ENCODE assay signal across 8 mouse cellular contexts in genomic region chr5:32857781-32858220, GRCm38 (mm10). TPM values are rescaled to one million over a fixed set of nuclear protein-coding genes. Genes with fewer than 3 reads are reported as not detected.
DNase-seq lines count a peak whose midpoint lies in the region; ATAC-seq and TF ChIP-seq lines count a peak whose summit lies in the region.

No protein-coding gene starts in this region.

- intact Hi-C loops in heart, postnatal 10 days (cut with DNase I): no loop called here

- H3K27me3 ChIP-seq in forebrain, embryonic 10.5 days (ENCODE audit: poor library complexity, severe bottlenecking): no peaks in the 10 kb centered on the region
- H3K27me3 ChIP-seq in liver, embryonic 15.5 days: no peaks in the 10 kb centered on the region
- no peaks in the 10 kb centered on the region for H3K27me3 ChIP-seq in neural tube, embryonic 15.5 days (replicated peaks)

- ATAC-seq in liver, embryonic 15.5 days (ENCODE audit: insufficient read depth): no peak
- no peak; the same call in 1 of the 2 replicates for ATAC-seq in neural tube, embryonic 15.5 days (ENCODE audit: low FRiP score)

- DNase-seq in ES-E14 (ENCODE audit: low read depth, low spot score): peak; percentile 37
- peak; percentile 42 for DNase-seq in brain, embryonic 18.5 days (ENCODE audit: low read depth, low spot score)
- peak; percentile 35 for DNase-seq in forebrain, embryonic 10.5 days (ENCODE audit: extremely low spot score, low spot score)
- peak; percentile 46 to 65 for DNase-seq in heart, postnatal 10 days
- peak; percentile 51 for DNase-seq in large intestine, adult 2 months (ENCODE audit: low read depth, low spot score)
- DNase-seq in urinary bladder, postnatal 36 days (ENCODE audit: low spot score in 2 of 2): peak; percentile 33 to 43

- H3K4me2 ChIP-seq in liver, embryonic 15.5 days: peak overlapping the region; percentile 69
- H3K4me2 ChIP-seq in neural tube, embryonic 15.5 days: peak overlapping the region; percentile 57

- no peaks in the 10 kb centered on the region for H3K9me3 ChIP-seq in ES-E14 (ENCODE audit: control insufficient read depth, insufficient read depth, low read depth, low read length)
- no peaks in the 10 kb centered on the region for H3K9me3 ChIP-seq in forebrain, embryonic 10.5 days
- no peaks in the 10 kb centered on the region for H3K9me3 ChIP-seq in liver, embryonic 15.5 days (replicated peaks)
- no peaks in the 10 kb centered on the region for H3K9me3 ChIP-seq in neural tube, embryonic 15.5 days (replicated peaks)

- H3K36me3 ChIP-seq in ES-E14 (ENCODE audit: control insufficient read depth, insufficient read depth, low read length, poor library complexity, severe bottlenecking): no peaks in the 10 kb centered on the region
- H3K36me3 ChIP-seq in forebrain, embryonic 10.5 days (replicated peaks): no peaks in the 10 kb centered on the region
- no peaks in the 10 kb centered on the region for H3K36me3 ChIP-seq in liver, embryonic 15.5 days (replicated peaks)
- no peaks in the 10 kb centered on the region for H3K36me3 ChIP-seq in neural tube, embryonic 15.5 days

- in situ Hi-C loops in ES-E14 (cut with MboI; ENCODE audit: low sequenced_read_pairs in 2 of 2, unreplicated experiment in 2 of 2): no loop called here

- WGBS in forebrain, embryonic 10.5 days: 6% methylated on average over 6 of the region's 6 CpGs
- 2% methylated on average over 6 of the region's 6 CpGs for WGBS in large intestine, adult 2 months
- 2% methylated on average over 6 of the region's 6 CpGs for WGBS in liver, embryonic 15.5 days (ENCODE audit: insufficient replicate concordance)
- WGBS in neural tube, embryonic 15.5 days: 2% methylated on average over 6 of the region's 6 CpGs

- no peak overlapping the region; the same call in 1 of the 2 replicates for H3K27ac ChIP-seq in ES-E14 (ENCODE audit: insufficient read depth, low read depth, low read length, poor library complexity, severe bottlenecking)
- H3K27ac ChIP-seq in forebrain, embryonic 10.5 days: peak overlapping the region; percentile 88
- no peak overlapping the region; the same call in 1 of the 2 replicates for H3K27ac ChIP-seq in liver, embryonic 15.5 days (replicated peaks)
- peak overlapping the region; percentile 78 for H3K27ac ChIP-seq in neural tube, embryonic 15.5 days (replicated peaks)

- peak overlapping the region; percentile 68 to 78 for H3K4me3 ChIP-seq in ES-E14 (ENCODE audit: insufficient read depth in 1 of 2, low read depth in 1 of 2, low read length in 2 of 2, poor library complexity in 1 of 2, severe bottlenecking in 1 of 2)
- H3K4me3 ChIP-seq in forebrain, embryonic 10.5 days: peak overlapping the region; percentile 56
- H3K4me3 ChIP-seq in liver, embryonic 15.5 days (replicated peaks): peak overlapping the region; percentile 59
- H3K4me3 ChIP-seq in neural tube, embryonic 15.5 days (replicated peaks): peak overlapping the region; percentile 47

- H3K4me1 ChIP-seq in ES-E14 (ENCODE audit: control insufficient read depth in 2 of 2, insufficient read depth in 2 of 2, low read length in 2 of 2, poor library complexity in 1 of 2): peaks cover 2 to 6% of the 10 kb centered on the region in 2 experiments; a peak in 2 of 4 replicates
- peaks cover 24% of the 10 kb centered on the region for H3K4me1 ChIP-seq in forebrain, embryonic 10.5 days
- H3K4me1 ChIP-seq in liver, embryonic 15.5 days (replicated peaks): peaks cover 42% of the 10 kb centered on the region
- H3K4me1 ChIP-seq in neural tube, embryonic 15.5 days: peaks cover 11% of the 10 kb centered on the region

- peak overlapping the region; percentile 78; the same call in 1 of the 2 replicates for H3K9ac ChIP-seq in ES-E14 (ENCODE audit: insufficient read depth, low read depth, low read length, poor library complexity, severe bottlenecking)
- peak overlapping the region; percentile 39; the same call in 1 of the 2 replicates for H3K9ac ChIP-seq in liver, embryonic 15.5 days
- peak overlapping the region; percentile 53 for H3K9ac ChIP-seq in neural tube, embryonic 15.5 days (replicated peaks)

TF ChIP-seq in ES-E14, 5 proteins besides CTCF, POLR2A, EP300 and RAD21:
- TF ChIP-seq CHD2 (IDR thresholded peaks at IDR 0.05; ENCODE audit: low read depth, low read length): no peak
- TF ChIP-seq ZC3H11A (IDR thresholded peaks at IDR 0.05; ENCODE audit: borderline replicate concordance, low read depth, low read length): no peak
- no peak for TF ChIP-seq MAFK (IDR thresholded peaks at IDR 0.05; ENCODE audit: insufficient read depth, low read depth, low read length)
- peak; percentile 89 for TF ChIP-seq ZNF384 (IDR thresholded peaks at IDR 0.05; ENCODE audit: low read depth, low read length)
- TF ChIP-seq HCFC1 (IDR thresholded peaks at IDR 0.05; ENCODE audit: borderline replicate concordance, insufficient read depth, low read length): peak; percentile 92
TF ChIP-seq in ES-E14: peak in this region for 2.

RNA-seq across cellular contexts. Expression of gene Prr14l, which starts 3.7 kb away (rescaled TPM):
- total RNA-seq in ES-E14 (2012; rRNA removed): 21.9 and 23.1 TPM in 2 replicates
- polyA plus RNA-seq in forebrain, embryonic 10.5 days (2016; fragmentation: Nextera tagmentation; extraction: Ambion mirVana): 17.2 and 20.3 TPM in 2 replicates
- total RNA-seq in heart, postnatal 10 days (2021): 10 to 100 TPM; 13.7 to 14.1 TPM
- 4.2 and 10.1 TPM in 2 replicates for polyA plus RNA-seq in large intestine, adult 2 months (2012; rRNA removed)
- 6.8 and 7.2 TPM in 2 replicates for polyA plus RNA-seq in liver, embryonic 15.5 days (2015; fragmentation: Nextera tagmentation; extraction: Ambion mirVana)
- 9.6 and 10.2 TPM in 2 replicates for polyA plus RNA-seq in neural tube, embryonic 15.5 days (2015; fragmentation: Nextera tagmentation; extraction: Ambion mirVana)

RNA-seq across cellular contexts. Expression of gene Depdc5, which starts 5.7 kb away (rescaled TPM):
- total RNA-seq in ES-E14 (2012; rRNA removed): 27.2 and 27.5 TPM in 2 replicates
- polyA plus RNA-seq in forebrain, embryonic 10.5 days (2016; fragmentation: Nextera tagmentation; extraction: Ambion mirVana): 37.2 and 39.9 TPM in 2 replicates
- 10 to 100 TPM; 21.5 to 22.0 TPM for total RNA-seq in heart, postnatal 10 days (2021)
- polyA plus RNA-seq in large intestine, adult 2 months (2012; rRNA removed): 8.8 and 10.6 TPM in 2 replicates
- polyA plus RNA-seq in liver, embryonic 15.5 days (2015; fragmentation: Nextera tagmentation; extraction: Ambion mirVana): 6.4 and 8.0 TPM in 2 replicates
- 24.9 and 25.4 TPM in 2 replicates for polyA plus RNA-seq in neural tube, embryonic 15.5 days (2015; fragmentation: Nextera tagmentation; extraction: Ambion mirVana)

RNA-seq across cellular contexts. Expression of gene Gm20671, which starts 30.9 kb away (rescaled TPM):
- 2.9 TPM in 1 of 2 replicates, not detected in the other for total RNA-seq in ES-E14 (2012; rRNA removed)
- polyA plus RNA-seq in forebrain, embryonic 10.5 days (2016; fragmentation: Nextera tagmentation; extraction: Ambion mirVana): not detected in 2 replicates
- under 1 TPM in 1 of 2 experiments, not detected in 1; 0.37 TPM for total RNA-seq in heart, postnatal 10 days (2021)
- polyA plus RNA-seq in large intestine, adult 2 months (2012; rRNA removed): 3.5 and 9.4 TPM in 2 replicates
- not detected in 2 replicates for polyA plus RNA-seq in liver, embryonic 15.5 days (2015; fragmentation: Nextera tagmentation; extraction: Ambion mirVana)
- polyA plus RNA-seq in neural tube, embryonic 15.5 days (2015; fragmentation: Nextera tagmentation; extraction: Ambion mirVana): not detected in 2 replicates

Comparison
In these comparisons a context has a peak if more than half of its experiments do, and no peak if none do; other contexts are left out.
1. H3K27ac ChIP-seq: peak in forebrain, embryonic 10.5 days (single experiment) and neural tube, embryonic 15.5 days (single experiment); none in ES-E14 (single experiment) and liver, embryonic 15.5 days (single experiment).
2. Peak in every context shown above with its lines, with median percentiles within 50 percentile points of each other: DNase-seq, H3K4me3 ChIP-seq and H3K9ac ChIP-seq.